Mouse (Mus musculus) midbrain, embryonic 13.5 days (tissue): ENCODE data around the gene Ifih1. TPM values are rescaled to one million over a fixed set of nuclear protein-coding genes. Genes with fewer than 3 reads are reported as not detected.

ENCODE experiments used
- ATAC-seq: fragments of 200-750 bp; cut with Nextera tagmentation; 2 replicates; pipeline ENCODE4 v1.8.0; 2017; ENCODE audit warnings: mild to moderate bottlenecking, moderate TSS enrichment, moderate library complexity
- H3K27ac ChIP-seq: fragments of 300-500 bp; sonication (generic); 2 replicates; pipeline ENCODE4 v1.5.1; 2015; ENCODE audit warnings: inconsistent platforms, mild to moderate bottlenecking, moderate library complexity
- H3K27me3 ChIP-seq: fragments of 300-500 bp; sonication (generic); 2 replicates; pipeline ENCODE4 v1.6.1; 2015; ENCODE audit warnings: mild to moderate bottlenecking, inconsistent platforms
- H3K36me3 ChIP-seq: fragments of 300-500 bp; sonication (generic); 2 replicates; pipeline ENCODE4 v1.6.1; 2015; ENCODE audit warnings: mild to moderate bottlenecking, inconsistent platforms
- H3K4me1 ChIP-seq: fragments of 300-500 bp; sonication (generic); replicated peaks from 2 replicates; pipeline ENCODE4 v1.6.1; 2015; ENCODE audit warnings: inconsistent platforms
- H3K4me2 ChIP-seq: fragments of 300-500 bp; sonication (generic); replicated peaks from 2 replicates; pipeline ENCODE4 v1.6.1; 2015; ENCODE audit warnings: moderate library complexity, mild to moderate bottlenecking, inconsistent platforms
- H3K4me3 ChIP-seq: fragments of 300-500 bp; sonication (generic); replicated peaks from 2 replicates; pipeline ENCODE4 v1.5.1; 2015; ENCODE audit warnings: mild to moderate bottlenecking, inconsistent platforms
- H3K9ac ChIP-seq: fragments of 300-500 bp; sonication (generic); replicated peaks from 2 replicates; pipeline ENCODE4 v1.6.1; 2015; ENCODE audit warnings: mild to moderate bottlenecking, inconsistent platforms
- H3K9me3 ChIP-seq: fragments of 300-500 bp; sonication (generic); 2 replicates; pipeline ENCODE4 v1.6.1; 2016; ENCODE audit warnings: mild to moderate bottlenecking, inconsistent platforms
- WGBS: fragments of 180-500 bp; shearing (Covaris S2); methylation state at CpG from one replicate; pipeline ENCODE4 v1.1.7; 2015; 5-methylcytosine and 5-hydroxymethylcytosine counted together
- polyA plus RNA-seq: library from polyadenylated mRNA; unstranded; fragments of >200 nt; fragmentation: Nextera tagmentation; extraction: Ambion mirVana; gene quantifications from 2 replicates; pipeline ENCODE4 v1.2.1, GENCODE M21; 2015

Gene Ifih1
- polyA plus RNA-seq, 1 experiment from 2014 or later: 0.67 TPM

DNA sequence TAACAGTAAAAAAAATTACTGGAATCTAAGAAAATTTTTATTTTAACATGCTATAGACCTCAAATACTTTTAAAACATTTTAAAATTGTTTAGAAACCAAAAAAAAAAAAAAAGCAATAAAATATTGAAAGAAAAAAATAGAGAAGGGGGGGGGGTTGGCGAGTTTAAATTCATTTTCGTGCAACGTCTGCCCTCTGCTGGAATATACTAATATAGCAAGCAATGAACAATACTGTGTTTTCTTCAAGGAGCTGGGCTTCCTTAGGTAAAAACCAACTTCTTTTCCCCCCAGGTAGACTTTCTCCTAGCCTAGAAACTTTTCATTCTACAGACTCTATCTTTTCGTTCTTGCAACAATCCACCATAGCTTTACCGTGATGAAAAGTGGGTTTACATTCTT is 18.3 kb downstream of the Ifih1 start:
- Histone ChIP-seq H3K27me3 (no peaks in the 10 kb centered on the region), H3K4me1 (no peaks in the 10 kb centered on the region), H3K9me3 (no peaks in the 10 kb centered on the region), H3K4me3 (no peak overlapping the region), H3K27ac (no peak overlapping the region), H3K36me3 (no peaks in the 10 kb centered on the region), H3K4me2 (no peak overlapping the region), H3K9ac (no peak overlapping the region)
- WGBS: 11% methylated on average over 5 of the region's 5 CpGs
- no peak for ATAC-seq

DNA sequence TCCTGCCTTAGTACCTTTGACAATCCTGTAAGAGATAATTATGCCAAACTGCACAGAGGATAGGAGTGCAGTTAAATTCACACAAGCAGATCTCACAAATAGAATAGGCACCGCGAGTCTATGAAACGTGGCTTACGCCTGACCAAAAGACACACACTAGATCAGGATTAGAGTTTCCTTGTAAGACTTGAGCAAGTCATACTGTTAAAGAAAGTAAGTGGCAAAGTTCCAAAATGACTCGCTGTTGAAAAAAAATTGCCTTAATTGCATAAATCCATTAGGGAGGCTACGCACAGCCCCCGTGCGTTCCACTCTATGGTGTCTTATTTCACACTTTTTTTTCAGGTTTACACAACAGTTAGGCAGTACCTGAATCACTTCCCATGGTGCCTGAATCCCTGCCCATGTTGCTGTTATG is 23.0 kb downstream of the Ifih1 start:
- no peaks in the 10 kb centered on the region for H3K9me3 ChIP-seq

DNA sequence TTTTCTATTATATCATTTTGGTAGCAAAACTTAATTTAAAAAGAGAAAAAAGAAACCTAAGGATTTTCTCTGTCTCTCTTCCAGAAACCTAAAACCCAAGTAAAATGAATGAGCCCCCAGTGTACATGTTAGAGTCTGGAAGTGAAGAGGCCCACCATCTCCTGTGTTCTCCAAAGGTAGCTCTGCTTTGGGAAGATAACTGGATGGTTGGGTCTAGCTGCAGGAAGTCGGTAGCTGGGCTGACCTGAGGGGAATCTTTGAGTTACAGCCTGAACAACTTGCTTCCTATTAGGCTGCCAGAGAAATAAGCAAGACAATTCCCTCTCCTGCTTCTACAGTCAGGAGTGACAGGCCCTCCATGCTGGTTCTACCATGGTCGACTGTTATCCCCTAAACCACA is 26.4 kb downstream of the Ifih1 start:
- Histone ChIP-seq H3K4me2 (no peak overlapping the region), H3K27ac (no peak overlapping the region), H3K27me3 (no peaks in the 10 kb centered on the region), H3K4me1 (0 out of 2 replicates have a peak, but pooled peaks cover 4% of the 10 kb centered on the region), H3K9ac (no peak overlapping the region), H3K4me3 (no peak overlapping the region), H3K9me3 (no peaks in the 10 kb centered on the region), H3K36me3 (no peaks in the 10 kb centered on the region)
- ATAC-seq: no peak
- 65% methylated on average over 2 of the region's 2 CpGs for WGBS

More for the DNA sequence above, 23.0 kb downstream of the Ifih1 start:
- H3K27ac ChIP-seq: no peak overlapping the region
- no peaks in the 10 kb centered on the region for H3K27me3 ChIP-seq
- no peaks in the 10 kb centered on the region for H3K36me3 ChIP-seq
- no peak overlapping the region for H3K4me2 ChIP-seq
- H3K4me3 ChIP-seq: no peak overlapping the region
- ATAC-seq: no peak
- H3K9ac ChIP-seq: no peak overlapping the region
- 0 out of 2 replicates have a peak, but pooled peaks cover 4% of the 10 kb centered on the region for H3K4me1 ChIP-seq
- WGBS: 85% methylated on average over 8 of the region's 8 CpGs

DNA sequence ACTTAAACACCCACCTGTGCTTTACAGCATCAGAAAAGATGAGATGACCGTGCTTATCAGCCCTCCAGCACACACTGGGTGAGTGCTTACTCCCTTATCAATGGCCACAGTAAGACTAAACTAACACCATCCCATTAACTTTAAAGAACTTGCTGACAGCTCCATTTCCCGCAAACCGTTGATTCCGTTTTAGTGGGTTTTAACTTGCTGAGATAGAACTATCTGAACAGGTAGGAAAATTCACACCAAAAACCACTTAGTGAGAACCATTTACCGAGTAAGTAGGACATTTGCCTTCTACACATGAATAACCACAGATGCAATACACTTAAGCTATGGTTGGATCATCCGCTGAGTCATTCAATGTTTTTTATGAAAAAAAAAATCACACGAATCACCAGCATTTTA is 27.1 kb downstream of the Ifih1 start:
- Histone ChIP-seq H3K27ac (no peak overlapping the region), H3K4me1 (0 out of 2 replicates have a peak, but pooled peaks cover 4% of the 10 kb centered on the region), H3K27me3 (no peaks in the 10 kb centered on the region), H3K4me3 (no peak overlapping the region), H3K4me2 (no peak overlapping the region), H3K36me3 (no peaks in the 10 kb centered on the region), H3K9ac (no peak overlapping the region), H3K9me3 (no peaks in the 10 kb centered on the region)
- ATAC-seq: no peak
- WGBS: 88% methylated on average over 7 of the region's 7 CpGs

DNA sequence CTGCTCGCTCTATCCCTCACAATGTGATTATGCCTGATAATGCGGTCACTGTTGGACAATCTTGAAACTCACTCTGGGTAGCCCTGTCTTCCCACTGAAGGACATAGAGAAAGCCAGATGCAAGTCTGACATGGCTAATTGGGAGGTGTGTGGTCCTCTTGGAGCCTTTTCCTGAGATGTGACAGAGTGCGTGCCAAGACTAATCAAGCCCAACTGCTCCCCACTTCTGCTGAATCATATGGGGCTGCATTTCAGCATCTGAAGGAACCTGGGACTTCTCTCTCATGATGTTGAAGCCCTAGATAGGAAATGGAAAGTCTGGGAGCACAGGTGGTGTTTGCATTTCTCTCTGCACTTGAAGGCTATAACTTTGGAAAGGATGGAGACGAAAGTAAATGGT is 32.9 kb downstream of the Ifih1 start:
- no peaks in the 10 kb centered on the region for H3K36me3 ChIP-seq
- ATAC-seq: no peak
- H3K4me2 ChIP-seq: no peak overlapping the region
- H3K27ac ChIP-seq: no peak overlapping the region
- no peaks in the 10 kb centered on the region for H3K27me3 ChIP-seq
- WGBS: over 99% methylated on average over 4 of the region's 4 CpGs
- H3K9ac ChIP-seq: no peak overlapping the region
- no peak overlapping the region for H3K4me3 ChIP-seq
- H3K9me3 ChIP-seq: no peaks in the 10 kb centered on the region
- H3K4me1 ChIP-seq: no peaks in the 10 kb centered on the region

DNA sequence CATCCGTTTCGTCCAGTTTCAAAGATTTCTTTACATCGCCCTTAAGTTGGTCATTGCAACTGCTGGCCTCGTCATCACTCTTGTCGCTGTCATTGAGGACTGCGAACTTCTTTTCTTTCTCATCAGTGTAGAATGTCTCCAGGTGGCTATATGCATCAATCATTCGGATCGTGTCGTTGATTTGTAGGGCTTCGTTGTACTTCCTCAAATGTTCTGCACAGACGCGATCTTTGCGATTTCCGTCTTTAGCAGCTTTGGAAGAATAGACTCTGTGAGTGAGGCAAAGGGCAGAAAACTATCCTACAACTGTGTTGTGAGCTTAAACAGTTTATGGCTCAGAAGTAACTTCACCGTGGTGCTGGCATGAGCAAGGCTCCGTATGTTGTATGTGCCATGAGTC is 39.9 kb downstream of the Ifih1 start:
- no peak overlapping the region for H3K4me3 ChIP-seq
- H3K9me3 ChIP-seq: no peaks in the 10 kb centered on the region
- no peak overlapping the region for H3K9ac ChIP-seq
- no peaks in the 10 kb centered on the region for H3K27me3 ChIP-seq
- WGBS: 97% methylated on average over 16 of the region's 16 CpGs
- H3K36me3 ChIP-seq: no peaks in the 10 kb centered on the region
- ATAC-seq: no peak
- no peak overlapping the region for H3K4me2 ChIP-seq
- H3K4me1 ChIP-seq: no peaks in the 10 kb centered on the region
- no peak overlapping the region for H3K27ac ChIP-seq

DNA sequence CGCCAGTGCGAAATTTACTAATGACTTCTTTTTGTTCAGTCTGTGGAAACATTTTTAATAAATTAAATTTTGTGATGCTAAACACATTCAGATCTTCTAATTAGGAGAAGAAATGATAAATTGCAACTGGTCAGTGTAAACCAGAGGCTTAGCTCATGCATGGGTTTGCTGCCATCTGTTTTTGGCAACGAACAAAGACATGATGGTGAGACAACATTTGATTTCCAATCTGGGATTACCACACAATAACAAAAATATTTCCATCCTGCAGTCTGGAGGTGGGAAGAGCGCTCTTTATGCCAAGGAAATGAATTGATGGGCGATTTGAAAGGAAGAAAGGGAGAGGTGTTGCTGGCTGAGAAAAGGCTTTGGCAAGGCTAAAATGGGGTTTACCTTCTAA is 42.5 kb downstream of the Ifih1 start:
- H3K36me3 ChIP-seq: no peaks in the 10 kb centered on the region
- no peak overlapping the region for H3K4me3 ChIP-seq
- 93% methylated on average over 5 of the region's 5 CpGs for WGBS
- no peaks in the 10 kb centered on the region for H3K27me3 ChIP-seq
- H3K27ac ChIP-seq: no peak overlapping the region
- no peak overlapping the region for H3K9ac ChIP-seq
- H3K4me1 ChIP-seq: no peaks in the 10 kb centered on the region
- no peak overlapping the region for H3K4me2 ChIP-seq
- no peak for ATAC-seq
- no peaks in the 10 kb centered on the region for H3K9me3 ChIP-seq

DNA sequence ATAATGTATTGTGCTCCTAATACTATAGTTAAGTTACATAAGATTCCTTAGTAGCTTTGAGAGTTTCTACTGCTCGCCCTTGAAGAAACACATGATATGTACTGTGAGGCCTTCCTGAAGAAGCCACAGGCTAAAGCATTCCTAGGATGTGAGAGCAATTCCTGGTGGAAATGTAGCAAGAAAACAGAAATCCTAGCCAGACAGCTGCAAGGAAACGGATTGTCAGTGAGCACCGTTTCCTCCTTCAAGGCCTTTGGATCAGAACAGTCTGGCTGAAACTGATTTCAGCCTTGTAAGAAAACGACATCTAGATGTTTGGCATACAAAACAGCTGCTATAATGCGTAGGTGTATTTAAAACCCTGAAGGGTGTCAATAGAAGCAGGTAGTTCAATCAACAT is 49.5 kb downstream of the Ifih1 start:
- ATAC-seq: no peak
- Histone ChIP-seq H3K36me3 (no peaks in the 10 kb centered on the region), H3K4me3 (no peak overlapping the region), H3K4me1 (no peaks in the 10 kb centered on the region), H3K27ac (no peak overlapping the region), H3K27me3 (no peaks in the 10 kb centered on the region), H3K9ac (no peak overlapping the region), H3K4me2 (no peak overlapping the region), H3K9me3 (no peaks in the 10 kb centered on the region)
- WGBS: 91% methylated on average over 5 of the region's 5 CpGs

DNA sequence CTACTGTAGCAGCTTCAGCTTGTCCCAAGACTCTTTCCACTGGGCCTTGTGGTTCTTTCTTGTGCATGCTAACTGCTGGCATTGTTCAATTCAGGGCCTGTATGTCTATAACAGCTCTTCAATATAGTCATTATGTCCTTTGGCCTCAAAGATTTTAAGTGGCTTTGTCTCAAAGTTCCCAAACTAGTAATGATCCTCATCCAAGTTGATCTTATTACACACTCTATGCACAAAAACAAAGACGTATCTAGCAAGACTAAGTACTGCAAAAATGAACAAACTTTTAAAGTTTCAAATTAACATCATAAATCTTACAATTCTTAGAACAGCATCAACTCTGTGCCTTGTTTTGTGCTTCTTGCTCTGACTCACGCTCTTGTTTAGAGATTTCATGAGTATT is 51.6 kb downstream of the Ifih1 start:
- H3K4me3 ChIP-seq: no peak overlapping the region
- no peak overlapping the region for H3K27ac ChIP-seq
- H3K9me3 ChIP-seq: no peaks in the 10 kb centered on the region
- WGBS: 89% methylated on average over 2 of the region's 2 CpGs
- no peak overlapping the region for H3K4me2 ChIP-seq
- H3K9ac ChIP-seq: no peak overlapping the region
- H3K4me1 ChIP-seq: no peaks in the 10 kb centered on the region
- ATAC-seq: no peak
- H3K27me3 ChIP-seq: no peaks in the 10 kb centered on the region
- H3K36me3 ChIP-seq: no peaks in the 10 kb centered on the region

DNA sequence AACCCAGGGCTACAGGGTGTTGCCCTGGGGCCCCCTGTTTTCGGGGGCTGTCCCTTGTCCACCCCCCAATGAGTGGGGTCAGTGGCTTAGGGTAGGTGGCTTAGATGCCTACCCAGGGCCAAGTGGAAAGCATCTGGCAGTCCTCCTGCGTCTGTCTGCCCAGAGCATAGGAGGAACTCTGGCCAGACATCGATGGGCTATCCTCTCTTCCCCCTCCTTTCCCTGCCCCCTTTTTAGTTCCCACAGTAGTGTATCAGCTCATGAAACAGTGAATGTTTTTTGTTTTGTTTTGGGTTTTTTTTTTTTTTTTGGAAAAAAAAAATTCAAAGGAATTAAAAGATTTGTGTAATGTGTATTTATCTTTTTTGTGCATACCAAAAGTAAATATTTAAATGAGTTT is 54.5 kb downstream of the Ifih1 start:
- Histone ChIP-seq H3K27me3 (no peaks in the 10 kb centered on the region), H3K9ac (no peak overlapping the region), H3K9me3 (no peaks in the 10 kb centered on the region), H3K4me3 (no peak overlapping the region), H3K27ac (no peak overlapping the region), H3K4me1 (no peaks in the 10 kb centered on the region), H3K36me3 (no peaks in the 10 kb centered on the region), H3K4me2 (no peak overlapping the region)
- WGBS: 87% methylated on average over 3 of the region's 3 CpGs
- no peak for ATAC-seq

DNA sequence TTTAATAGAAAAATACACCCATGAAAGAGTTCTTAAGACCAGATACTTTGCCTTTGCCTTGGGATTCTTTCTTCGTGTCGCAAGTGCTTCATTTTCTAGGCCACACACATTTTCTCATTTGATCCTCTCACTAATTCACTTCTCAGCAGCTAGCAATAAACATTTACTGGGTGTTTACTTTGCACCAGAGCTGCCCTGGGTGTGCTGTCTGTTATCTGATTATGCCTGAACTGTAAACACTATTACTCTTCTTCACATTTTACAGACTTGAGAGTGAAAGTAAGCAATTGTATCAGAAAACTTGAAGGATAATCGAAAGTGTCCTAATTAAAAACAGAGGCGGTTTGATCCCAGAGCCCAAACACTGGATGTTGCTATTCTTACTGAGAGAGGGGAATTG is 56.7 kb downstream of the Ifih1 start:
- no peak overlapping the region for H3K9ac ChIP-seq
- H3K4me2 ChIP-seq: no peak overlapping the region
- no peak overlapping the region for H3K4me3 ChIP-seq
- no peak overlapping the region for H3K27ac ChIP-seq
- no peaks in the 10 kb centered on the region for H3K4me1 ChIP-seq
- WGBS: 87% methylated on average over 4 of the region's 4 CpGs
- no peaks in the 10 kb centered on the region for H3K27me3 ChIP-seq
- no peaks in the 10 kb centered on the region for H3K36me3 ChIP-seq
- no peaks in the 10 kb centered on the region for H3K9me3 ChIP-seq
- ATAC-seq: no peak

DNA sequence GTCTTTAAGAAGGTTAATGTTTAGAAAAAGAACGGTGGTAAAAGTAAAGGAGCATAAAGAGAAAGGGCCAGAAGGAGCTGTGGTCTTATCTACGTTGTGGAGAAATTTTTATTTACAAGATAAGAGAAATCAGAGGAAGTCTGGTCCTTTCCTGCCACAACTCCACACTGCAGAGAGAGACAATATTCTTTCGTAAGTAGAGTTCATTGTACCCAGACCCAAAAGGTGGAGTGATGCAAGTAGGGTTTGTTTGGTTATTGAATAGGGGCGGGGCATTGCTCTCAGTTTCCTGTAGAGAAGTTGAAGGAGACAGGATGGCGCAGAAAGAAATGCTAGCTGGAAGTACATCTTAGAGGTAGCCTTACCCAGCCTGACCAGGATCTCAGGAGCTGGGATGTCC is 60.3 kb downstream of the Ifih1 start:
- Histone ChIP-seq H3K27ac (no peak overlapping the region), H3K4me2 (no peak overlapping the region), H3K4me3 (no peak overlapping the region), H3K9me3 (no peaks in the 10 kb centered on the region), H3K27me3 (no peaks in the 10 kb centered on the region), H3K9ac (no peak overlapping the region), H3K4me1 (no peaks in the 10 kb centered on the region), H3K36me3 (no peaks in the 10 kb centered on the region)
- ATAC-seq: no peak
- 92% methylated on average over 5 of the region's 5 CpGs for WGBS

DNA sequence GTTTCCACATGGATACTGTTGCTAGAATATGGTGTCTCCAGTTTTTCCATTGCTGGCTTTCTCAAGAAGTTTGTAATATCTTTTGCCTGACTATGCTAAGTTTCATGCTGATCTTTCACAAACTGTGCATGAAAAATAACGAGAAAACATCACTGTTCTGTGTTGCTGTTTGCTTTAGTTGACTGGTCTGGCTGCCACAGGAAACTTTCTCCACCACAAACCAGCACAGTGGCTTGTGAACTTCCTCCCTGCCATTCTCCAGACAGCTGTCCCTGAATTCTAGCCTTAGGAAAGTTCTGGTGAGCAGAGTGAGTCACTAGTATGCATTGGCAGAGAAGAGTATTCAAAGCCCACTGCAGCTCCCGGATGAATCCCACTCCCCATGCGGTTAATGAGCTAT is 71.1 kb downstream of the Ifih1 start:
- Histone ChIP-seq H3K36me3 (no peaks in the 10 kb centered on the region), H3K4me1 (no peaks in the 10 kb centered on the region), H3K27ac (no peak overlapping the region), H3K4me3 (no peak overlapping the region), H3K9ac (no peak overlapping the region), H3K27me3 (no peaks in the 10 kb centered on the region), H3K9me3 (no peaks in the 10 kb centered on the region), H3K4me2 (no peak overlapping the region)
- WGBS: 87% methylated on average over 3 of the region's 3 CpGs
- ATAC-seq: no peak
